Mouse (Mus musculus) small intestine, adult 2 months (tissue): ENCODE data around the gene Fam3c.

Experiments
- CTCF ChIP-seq: fragments of 200-500 bp; IDR thresholded peaks from 2 replicates; pipeline ENCODE4 v1.5.1; 2012; ENCODE audit warnings: low read depth, mild to moderate bottlenecking, control low read depth, inconsistent platforms, low read length, moderate library complexity, mixed read lengths; ENCODE audit not compliant: insufficient replicate concordance, insufficient read length; ENCODE audit errors: extremely low read depth
- POLR2A ChIP-seq: fragments of 200-500 bp; IDR thresholded peaks from 2 replicates; pipeline ENCODE4 v1.6.1; 2012; ENCODE audit warnings: low read depth, mild to moderate bottlenecking, control low read depth, inconsistent platforms, low read length, moderate library complexity

GRCm38 (mm10) chr6:22398079-22398774, 42.2 kb upstream of the Fam3c start:
- no peak for TF ChIP-seq CTCF
- TF ChIP-seq POLR2A = no peak
